Mouse (Mus musculus): ENCODE data around the gene BC028528.
A peak's percentile ranks its signal among the peaks of the same experiment; 100 is the strongest.
"Not testable (repeated sequence)": the region's sequence is repeated elsewhere in the genome, so short reads cannot be mapped to it uniquely, and the experiment has no call there.

The BC028528 gene

GRCm38 (mm10) chr3:95905146-95905939 lies 13.5 kb upstream of the BC028528 start:
- DNase-seq (ENCODE audit: extremely low spot score): peak; percentile 90

DNA sequence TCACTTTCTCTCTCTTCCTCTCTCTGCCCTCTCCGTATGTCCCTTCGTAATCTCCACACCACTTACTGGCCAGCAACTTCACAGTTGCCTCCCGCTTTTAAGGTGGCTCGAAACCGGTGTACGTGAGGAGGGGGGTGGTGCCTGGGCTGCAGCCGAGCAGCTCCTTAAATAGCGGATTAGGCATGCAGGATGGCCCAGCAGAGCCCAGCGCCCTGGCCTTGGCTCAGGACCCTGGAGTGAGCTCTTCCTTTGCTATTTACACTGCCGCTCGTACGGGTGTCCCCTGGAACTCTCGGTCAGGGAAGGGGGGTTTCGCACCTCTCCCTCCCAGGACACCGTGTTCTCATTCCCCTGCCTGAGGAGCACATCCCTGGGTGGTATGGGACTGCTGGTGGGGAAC lies 12.8 kb upstream of the BC028528 start, which contains the start of gene Car14:
Gene Car14 (minus strand): TSS at position 124 of the 400 bp plus-strand sequence.
- peak; percentile 78 for DNase-seq (ENCODE audit: extremely low spot score)

GRCm38 (mm10) chr3:95903753-95904502 lies 12.1 kb upstream of the BC028528 start:
- peak; percentile 72 for DNase-seq (ENCODE audit: extremely low spot score)

DNA sequence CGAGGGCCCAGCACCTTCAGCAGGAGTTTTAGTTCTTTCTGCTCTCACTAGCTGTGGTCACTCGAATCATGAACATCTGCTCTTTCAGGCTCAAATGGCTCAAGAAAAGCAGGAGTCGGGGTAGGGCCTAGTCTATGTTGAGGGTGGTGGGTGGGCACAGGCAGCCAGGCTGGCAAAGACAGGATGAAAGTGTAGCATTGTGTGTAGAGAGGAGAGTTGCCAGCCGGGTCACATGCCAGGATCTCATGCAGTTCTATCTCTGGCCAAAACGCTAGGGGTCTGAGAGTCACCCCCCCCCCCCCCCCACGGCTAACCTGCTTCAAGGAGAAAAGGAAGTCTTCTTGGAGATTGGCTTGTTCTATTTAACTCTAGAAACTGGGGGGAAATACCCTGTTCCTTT lies 10.8 kb upstream of the BC028528 start:
- DNase-seq (ENCODE audit: extremely low spot score): peak; percentile 24

- no peak for DNase-seq (ENCODE audit: extremely low spot score)
These were observed 10.5 kb upstream of the BC028528 start for GRCm38 (mm10) chr3:95902373-95902625.

DNA sequence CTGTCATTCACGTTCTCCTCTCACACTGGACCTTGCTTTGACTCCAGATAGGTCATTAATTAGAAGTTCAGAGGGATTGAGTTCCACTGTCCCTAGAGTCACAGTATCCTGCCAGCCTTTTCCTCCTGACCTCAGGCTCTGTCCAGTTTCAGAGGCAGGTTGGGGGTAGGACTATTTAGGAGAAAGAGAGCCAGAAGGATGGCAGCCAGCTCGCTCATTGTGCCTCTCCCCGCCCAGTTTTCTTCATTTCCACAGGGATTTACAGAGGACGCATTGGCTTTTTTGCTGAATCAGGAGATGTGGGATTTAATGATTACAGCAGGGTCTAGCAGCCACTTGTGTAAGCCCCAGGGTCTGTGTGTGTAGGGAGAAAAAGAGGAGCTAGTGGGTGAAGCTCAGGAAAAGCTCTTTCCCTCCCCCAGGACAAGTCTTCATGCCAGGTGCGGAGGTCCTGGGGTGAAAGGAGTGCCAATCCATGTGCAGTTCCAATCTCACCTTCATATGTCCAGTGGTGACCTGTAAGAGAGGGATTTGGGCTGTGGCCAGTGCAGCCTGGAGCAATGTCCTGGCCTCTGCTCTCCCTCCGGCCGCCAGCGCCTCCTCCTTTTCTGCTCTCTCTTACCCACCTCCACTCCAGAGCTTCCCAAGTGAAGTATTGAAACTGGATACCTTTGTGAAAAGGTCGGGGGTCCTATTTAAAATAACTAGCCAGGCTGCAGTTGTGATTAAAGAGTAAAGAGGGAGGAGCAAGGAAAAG lies 10.0 kb upstream of the BC028528 start:
- no peak for DNase-seq (ENCODE audit: extremely low spot score)

- DNase-seq (ENCODE audit: extremely low spot score): no peak
These were observed 8.2 kb upstream of the BC028528 start for GRCm38 (mm10) chr3:95899800-95900524.

DNA sequence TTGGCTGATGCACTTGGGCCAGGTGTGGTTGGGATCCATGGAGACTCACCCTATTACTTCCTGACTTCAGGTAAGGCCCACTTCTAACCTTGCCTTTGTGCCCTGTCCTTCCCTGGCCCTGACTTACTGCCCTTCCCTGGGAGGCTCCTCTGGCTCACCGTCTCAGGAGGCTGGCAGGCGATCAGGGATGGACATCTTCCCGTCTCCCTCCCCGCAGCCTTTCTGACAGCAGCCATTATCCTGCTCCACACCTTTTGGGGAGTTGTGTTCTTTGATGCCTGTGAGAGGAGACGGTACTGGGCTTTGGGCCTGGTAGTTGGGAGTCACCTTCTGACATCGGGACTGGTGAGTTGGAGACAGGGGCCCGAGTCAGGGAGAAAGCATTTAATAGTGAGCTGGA lies 3.7 kb upstream of the BC028528 start:
- not testable (repeated sequence) for DNase-seq (ENCODE audit: extremely low spot score)

- peak; percentile 55 for DNase-seq (ENCODE audit: extremely low spot score)
These were observed 2.7 kb upstream of the BC028528 start for GRCm38 (mm10) chr3:95894317-95895160.

GRCm38 (mm10) chr3:95893606-95894316 lies 2.0 kb upstream of the BC028528 start, which contains the start of gene Aph1a:
Gene Aph1a (plus strand): TSS chr3:95893969.
- DNase-seq (ENCODE audit: extremely low spot score): peak; percentile 97

GRCm38 (mm10) chr3:95893126-95893525 lies 1.3 kb upstream of the BC028528 start:
- no peak for DNase-seq (ENCODE audit: extremely low spot score)

DNA sequence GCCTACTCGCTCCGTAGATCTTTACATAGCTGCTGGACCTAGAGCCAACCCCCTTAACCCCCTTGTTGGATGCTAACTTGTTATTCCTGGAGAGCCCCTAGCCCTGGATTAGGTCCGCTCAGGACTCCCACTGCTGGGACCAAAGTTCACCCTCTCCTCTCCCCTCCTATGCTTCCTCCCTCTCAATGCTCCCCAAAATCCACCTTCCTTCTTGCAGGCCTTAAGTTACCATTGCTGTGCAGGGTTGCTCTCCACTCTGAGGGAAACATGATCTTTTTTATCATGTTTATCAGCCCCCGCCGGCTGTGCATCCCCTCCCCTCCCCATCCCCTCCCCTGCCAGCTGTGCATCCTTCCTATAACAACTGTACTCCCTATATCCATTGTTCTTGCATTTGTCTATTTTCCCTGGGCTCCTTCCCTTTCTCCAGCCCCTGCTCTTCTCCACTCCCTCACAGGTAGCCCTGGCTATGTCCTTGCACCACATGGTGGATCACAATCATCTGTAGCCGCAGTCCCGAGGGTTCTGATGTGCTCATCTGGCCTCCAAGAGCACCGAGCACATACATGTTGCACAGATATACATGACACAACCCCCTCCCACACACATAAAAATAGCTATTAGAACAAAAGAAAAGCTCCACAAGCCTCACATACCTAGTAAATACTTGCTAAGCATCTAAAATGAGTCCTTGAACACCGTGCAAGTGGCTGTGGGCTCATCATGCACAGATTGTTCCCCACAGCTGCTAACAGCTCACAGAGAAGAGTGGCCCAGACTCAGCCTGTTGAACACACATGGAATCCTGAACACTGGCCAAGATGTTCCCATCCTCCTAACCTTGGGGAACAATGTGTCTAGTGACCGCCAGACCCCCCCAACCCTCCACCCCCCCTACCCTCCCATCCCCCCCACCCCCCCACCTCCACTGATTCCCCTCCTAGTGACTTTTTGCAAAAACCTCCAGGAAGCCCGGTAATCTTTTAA lies 554 bp upstream of the BC028528 start:
- DNase-seq (ENCODE audit: extremely low spot score): peak; percentile 53

DNA sequence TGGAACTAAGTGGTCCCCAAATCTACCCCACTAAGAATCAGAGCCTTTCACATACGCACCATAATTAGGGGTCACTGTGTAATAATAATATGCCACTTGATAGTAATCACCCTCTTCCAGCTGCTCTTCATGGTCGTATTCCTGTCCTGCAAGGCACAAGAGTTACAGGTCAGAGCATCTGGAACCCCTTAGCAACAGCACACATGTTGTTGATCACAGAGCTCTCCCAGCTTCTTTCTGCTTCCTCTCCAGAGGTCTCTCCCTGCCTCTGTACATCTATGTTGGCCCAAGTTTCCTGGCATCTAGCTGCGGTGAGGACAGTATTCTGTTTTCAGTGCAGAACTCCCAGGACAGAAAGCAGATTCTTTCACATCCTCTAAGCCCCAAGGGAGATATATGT lies 2.1 kb downstream of the BC028528 start:
- no peak for DNase-seq (ENCODE audit: extremely low spot score)

DNA sequence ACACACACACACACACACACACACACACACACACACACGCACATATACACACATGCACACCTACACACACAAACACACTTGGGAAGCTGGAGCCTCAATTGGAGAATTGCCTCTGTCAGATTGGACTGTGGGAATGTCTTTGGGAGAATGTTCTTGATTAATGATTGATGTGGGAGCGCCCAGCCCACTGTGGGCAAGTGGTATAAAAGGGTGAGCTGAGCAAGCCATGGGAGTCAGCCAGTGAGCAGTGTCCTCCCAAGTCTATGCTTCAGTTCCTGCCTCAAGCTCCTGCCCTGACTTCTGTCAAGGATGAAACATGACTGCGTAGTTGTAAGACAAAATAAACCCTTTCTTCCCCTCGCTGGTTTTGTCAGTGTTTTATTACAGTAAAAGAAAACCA lies 4.2 kb downstream of the BC028528 start:
- DNase-seq (ENCODE audit: extremely low spot score): no peak

DNA sequence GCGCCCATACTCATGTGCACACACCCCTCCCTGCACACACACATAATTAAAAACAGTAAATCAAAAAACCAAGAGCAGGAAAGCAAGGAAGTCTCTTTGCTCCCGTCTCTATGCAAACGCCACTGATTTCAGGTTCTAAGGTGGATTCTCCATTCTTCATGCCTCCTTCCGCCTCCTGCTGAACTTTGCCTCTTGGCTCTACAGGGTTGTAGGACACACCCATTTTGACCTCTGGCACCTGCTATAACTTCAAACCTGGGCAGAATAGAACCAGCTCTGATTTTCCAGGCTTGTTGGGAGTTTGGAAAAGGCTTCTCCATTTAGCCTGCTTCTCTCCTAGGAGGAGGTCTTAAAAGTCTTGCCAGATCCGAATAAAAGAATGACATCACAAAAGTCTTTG lies 7.4 kb downstream of the BC028528 start:
- DNase-seq (ENCODE audit: extremely low spot score): no peak

- peak; percentile 74 for DNase-seq (ENCODE audit: extremely low spot score)
These were observed 8.9 kb downstream of the BC028528 start for GRCm38 (mm10) chr3:95882816-95883425.

DNA sequence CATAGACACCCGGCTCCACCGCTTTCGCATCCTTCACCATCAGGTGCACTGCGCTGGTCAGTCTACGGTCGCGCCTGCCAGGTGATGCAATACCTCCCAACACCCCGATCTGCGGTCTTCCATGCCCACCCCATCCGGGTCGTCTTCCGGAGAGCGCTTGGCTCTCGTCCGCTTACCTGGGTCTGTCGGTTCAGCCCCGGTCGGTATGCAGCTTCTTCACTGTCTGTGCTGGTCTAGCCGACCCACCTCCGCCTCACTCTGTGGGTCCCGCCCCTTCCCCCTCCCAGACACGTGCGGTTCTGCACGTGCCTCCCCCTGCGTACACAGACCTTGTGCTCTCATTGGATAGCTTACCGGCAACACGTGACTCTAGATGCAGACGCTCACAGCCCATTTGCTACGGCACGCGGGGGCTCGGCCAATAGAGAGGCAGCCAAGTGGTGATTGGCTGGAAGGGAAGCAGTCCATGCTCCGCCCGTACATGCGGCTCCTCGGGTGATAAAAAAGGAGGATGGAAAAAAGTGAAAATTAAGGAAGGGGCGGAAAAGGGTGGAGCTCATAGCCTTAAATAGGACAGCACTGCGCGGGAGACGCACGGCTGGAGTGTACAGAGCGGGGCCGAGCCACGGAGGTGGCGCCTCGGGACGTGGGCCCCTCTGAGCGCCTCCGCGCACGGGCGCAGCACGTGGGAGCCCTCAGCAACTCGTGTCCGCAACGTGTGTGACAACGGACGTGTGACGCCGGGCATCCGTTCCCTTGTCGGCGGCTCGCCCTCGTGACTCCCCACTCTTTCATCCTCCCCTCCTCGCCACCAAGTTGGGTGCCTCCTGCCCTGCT lies 9.6 kb downstream of the BC028528 start, which contains the start of gene Ciart:
Gene Ciart (minus strand): TSS at position 273 of the 837 bp plus-strand sequence.
- peak; percentile 94 for DNase-seq (ENCODE audit: extremely low spot score)
